Mouse (Mus musculus): ENCODE results near the gene Fam102b.

DNA sequence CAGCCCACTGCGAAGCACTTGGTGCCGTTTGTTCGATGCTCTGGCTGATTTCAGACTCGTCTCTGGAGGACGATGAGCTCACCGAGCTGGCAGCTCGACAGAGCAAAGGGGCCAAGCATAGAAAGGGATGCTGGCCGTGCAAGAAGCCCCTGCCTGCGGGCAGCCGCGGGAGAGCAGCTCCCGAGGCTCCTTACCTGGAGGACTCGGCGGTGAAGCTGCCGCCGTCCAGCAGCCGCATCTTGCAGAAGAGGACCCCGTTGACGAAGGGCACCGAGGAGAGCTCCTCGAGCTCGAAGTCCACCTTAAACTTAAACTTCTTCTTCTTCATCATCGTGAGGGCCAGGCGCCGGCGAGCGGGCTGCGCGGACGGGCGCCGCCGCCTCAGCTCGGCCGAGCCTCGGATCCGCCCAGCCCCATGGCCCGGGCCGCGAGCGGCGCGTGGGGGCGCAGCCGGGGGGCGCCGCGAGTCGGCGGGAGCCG lies 376 bp downstream of the Fam102b start:
- TF ChIP-seq CTCF (IDR thresholded peaks at IDR 0.05; ENCODE audit: control insufficient read depth, insufficient read depth, insufficient read length) = no peak
- no peak for TF ChIP-seq CEBPB (IDR thresholded peaks at IDR 0.05; ENCODE audit: low read depth)
- TF ChIP-seq USF1 (IDR thresholded peaks at IDR 0.05; ENCODE audit: low read depth) = no peak
